Mouse (Mus musculus) right cerebral cortex, adult 2 months (tissue): ENCODE data around the gene Vps52.
"Not testable (repeated sequence)": the region's sequence is repeated elsewhere in the genome, so short reads cannot be mapped to it uniquely, and the experiment has no call there.

Source experiments
- DNase-seq, 2 experiments: peaks; one replicate each; pipeline ENCODE4 v3.0.0; 2021 to 2022; ENCODE audit warnings: low spot score in 2 of 2

Vps52 gene

DNA sequence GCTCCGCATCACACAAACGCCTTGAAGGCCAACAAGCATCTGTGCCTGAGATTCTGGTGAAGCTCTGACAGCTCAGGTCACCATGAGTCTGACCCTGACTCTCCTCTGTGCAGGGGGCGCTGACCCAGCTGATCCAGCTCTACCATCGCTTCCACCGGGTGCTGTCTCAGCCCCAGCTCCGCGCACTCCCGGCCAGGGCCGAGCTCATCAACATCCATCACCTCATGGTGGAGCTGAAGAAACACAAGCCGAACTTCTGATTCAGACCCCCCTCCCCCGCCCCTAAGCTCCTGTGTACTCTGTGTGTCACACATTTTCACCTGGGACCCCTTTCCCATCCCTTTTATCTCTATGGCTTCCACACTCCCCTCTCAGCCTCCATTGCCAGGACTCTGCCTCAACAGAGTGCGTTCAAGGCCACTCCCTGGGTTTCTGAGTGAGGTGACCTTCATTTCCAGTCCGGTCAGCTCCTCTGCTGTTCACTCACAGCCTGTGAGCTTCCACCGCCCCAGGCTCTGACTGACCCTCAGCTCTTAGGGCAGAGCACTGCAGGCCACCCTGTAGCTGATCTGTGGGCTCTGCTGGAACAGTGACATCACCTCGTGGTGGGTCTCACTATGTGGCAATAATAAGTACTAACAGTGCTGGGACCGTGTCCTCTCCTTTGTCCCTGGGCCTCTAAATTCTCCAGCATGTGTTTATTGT lies 10.4 kb downstream of the Vps52 start:
- no peak for DNase-seq

DNA sequence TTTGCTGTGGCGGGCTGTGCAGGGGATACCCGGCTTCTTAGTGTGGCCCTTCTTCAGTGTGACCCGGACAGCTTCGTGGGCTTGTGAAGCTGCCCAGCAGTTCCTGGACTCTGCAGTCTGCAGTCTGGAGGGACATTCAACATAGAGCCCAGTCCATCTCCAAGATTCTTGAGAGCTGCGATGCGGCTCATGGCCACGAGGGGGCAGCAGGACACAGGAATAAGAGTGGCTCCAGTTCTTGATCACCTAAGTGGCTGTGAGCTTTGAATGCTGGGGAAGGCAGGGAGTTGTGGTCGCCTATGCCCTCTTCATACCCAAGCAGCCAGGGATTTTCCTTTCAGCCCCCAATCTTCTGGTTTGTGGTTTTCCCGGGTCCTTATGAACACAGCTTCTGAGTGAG lies 12.9 kb downstream of the Vps52 start:
- DNase-seq: peak; percentile 77 to 81

DNA sequence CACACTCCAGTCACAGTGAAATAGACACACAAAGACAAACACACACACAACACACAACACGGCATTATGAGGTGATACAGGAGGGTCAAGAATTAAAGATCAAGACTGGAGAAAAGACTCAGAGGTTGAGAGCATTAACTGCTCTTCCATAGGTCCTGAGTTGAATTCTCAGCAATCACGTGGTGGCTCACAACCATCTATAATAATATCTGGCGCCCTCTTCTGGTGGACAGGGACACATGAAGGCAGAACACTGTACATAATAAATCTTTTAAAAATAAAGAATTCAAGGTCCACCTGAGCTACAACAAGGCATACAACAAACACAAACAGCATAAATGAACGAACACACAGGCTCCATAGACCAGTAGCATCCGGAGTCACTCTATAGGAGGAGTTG lies 13.3 kb downstream of the Vps52 start:
- DNase-seq: no peak

DNA sequence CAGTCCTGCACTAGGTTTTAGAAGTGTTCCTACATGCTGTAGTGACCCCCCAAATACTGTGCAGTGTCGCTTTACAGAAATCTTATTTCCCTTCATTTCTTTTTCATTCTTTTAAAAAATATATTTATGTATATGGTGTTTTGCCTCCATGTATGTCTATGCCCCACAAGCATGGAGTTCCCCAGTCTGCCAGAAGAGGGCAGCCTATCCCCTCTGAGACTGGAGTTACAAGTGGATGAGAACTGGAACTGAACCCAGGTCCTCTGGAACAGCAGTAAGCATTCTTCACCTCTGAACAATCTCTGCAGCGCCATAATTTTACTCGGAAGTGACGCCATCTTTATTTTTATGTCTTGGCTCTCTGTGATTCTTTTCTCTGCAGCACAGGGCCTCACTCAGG lies 13.8 kb downstream of the Vps52 start:
- no peak for DNase-seq

DNA sequence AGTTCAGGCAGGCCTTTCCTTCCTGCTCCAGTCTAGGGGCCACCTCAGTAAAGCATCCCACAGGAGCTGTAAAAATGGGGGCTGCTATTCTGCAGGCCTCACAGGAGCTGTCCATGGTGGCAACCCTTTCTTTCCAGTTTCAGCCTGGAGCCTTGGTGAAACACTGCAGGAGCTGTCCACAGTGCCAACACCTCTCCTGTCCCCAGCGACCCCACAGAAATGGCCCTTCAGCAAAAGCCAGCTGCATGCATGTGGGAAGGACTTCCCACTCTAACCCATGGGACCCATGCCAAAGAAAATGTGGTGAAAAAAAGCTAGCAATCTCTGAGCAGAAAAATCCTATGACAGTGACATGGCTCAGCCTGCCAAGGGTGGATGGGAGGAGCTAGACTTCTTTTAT lies 17.1 kb downstream of the Vps52 start:
- DNase-seq: no peak

DNA sequence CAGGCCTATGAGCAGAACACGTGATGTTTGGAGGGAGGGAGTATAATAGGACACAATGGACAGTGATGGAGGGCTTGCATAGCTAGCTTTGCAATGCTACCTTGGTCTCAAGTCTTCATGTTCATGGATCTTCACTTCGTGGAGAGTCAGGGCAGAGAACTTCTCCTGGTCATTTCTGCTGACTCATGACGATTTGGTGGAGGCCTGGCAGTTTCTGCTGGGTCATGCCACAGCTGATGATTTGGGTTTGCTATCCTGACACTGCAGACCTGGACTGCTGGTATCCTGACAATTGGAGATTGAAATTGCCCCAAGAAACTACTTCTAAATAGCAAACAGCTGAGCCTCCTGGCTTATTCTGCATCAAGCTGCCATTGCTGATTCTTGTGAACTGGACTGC lies 18.0 kb downstream of the Vps52 start:
- no peak for DNase-seq

DNA sequence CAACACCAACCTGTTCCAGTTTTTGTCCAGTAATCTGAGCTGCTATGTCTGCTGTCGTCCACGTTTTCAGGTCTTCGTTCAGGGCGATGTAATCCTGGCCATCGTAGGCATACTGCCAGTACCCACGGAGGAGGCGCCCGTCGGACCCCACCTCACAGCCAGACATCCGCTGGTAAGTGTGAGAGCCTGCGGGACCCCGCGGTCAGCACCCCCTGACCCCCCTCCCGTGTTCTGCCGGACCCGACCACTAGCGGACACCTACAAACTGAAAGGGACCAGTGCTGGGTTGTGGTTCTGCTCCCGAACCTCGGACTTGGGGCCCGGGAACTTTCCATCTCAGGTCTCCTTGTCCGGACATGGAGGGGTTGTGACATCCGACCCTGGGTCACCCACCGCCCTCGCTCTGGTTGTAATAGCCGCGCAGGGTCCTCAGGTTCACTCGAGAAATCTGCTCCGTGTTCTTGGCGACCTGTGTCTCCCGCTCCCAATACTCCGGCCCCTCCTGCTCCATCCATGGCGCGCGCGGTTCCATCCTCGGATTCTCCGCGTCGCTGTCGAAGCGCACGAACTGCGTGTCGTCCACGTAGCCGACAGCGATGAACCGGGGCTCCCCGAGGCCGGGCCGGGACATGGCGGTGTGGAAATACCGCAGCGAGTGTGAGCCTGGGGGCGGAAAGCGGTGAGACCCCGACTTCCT lies 22.4 kb downstream of the Vps52 start:
- DNase-seq: no peak

DNA sequence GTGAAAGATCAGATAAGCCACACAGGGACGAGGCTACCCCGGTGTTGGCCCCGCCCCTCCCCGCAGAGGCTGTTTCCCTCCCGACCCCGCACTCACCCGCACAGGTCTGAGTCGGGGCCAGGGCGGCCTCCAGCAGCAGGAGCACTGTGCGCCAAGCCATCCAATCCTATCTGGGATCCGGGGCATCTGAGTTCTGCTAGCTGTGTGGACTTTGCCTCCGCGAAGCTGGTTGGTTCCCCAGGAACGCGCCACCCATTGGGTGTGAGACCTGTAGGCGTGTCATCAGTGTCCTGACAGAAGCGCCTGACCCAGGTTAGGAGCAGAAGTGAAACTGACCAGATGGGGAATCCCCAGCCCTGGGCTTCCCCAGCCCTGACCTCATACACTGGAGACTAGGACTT lies 23.0 kb downstream of the Vps52 start:
- DNase-seq: peak in 1 of 2 experiments; percentile 32

DNA sequence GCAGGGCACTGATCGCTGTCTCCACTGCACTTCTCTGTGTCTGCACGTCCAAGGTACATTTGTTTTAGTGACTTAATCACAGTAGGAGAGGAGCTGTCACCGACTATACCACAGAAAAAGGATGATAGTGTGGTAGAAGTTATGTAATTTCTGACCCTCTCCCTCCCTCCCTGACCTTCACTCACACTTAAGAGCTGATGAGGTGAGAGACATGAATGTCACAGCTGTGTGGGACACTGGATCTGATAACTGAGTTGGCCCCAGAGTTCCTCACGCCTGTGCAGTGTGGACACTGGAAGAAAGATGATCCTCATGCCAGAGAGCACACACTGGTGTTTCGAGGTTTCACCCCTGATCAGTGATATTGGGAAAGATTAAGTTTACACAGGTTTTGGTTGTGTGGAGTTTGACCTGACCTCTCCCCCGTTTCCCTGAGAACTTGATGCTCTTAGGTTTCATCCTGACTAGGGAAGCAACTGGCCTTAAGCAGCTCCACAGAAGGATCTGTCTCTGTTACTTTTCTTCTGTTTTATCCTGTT lies 24.0 kb downstream of the Vps52 start:
- no peak for DNase-seq

DNA sequence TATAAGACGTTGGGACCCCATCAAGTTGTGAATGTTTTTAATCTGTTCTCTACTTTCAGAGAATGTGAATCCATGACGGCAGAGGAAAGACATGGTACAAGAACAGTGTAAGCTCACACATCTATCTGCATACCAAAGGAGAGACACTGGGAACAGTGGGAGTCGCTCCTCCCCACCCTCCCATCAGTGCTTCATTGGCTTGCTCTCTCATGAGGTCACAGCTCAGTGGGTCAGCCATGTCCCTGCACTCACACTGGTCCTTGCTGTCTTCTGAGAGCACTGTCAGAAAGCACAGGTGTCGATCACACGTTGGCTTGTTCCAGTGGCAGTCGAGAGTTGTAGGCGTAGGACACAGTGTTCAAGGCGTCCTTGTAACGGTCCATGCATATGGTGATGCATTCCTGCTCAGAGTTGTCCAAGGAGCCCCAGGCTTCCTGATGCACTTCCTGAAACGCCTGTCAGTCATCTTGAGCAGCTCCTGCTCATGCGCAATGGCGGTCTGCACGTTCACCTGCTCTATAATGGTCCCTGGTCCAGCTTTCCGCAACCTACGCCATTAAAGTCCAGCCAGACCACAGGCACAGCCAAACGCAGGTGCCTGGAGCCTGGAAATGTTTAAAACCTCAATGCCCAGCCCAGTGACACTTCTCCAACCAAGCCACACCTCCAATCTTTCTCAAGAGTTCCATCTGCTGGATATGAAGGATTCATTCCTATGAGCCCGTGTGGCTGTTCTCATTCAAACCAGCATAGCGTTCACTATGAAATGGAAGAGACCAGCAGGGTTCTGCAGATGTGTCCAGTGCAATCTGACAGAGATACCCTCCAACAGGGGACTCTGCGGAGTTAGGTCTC lies 24.8 kb downstream of the Vps52 start:
- DNase-seq: no peak

DNA sequence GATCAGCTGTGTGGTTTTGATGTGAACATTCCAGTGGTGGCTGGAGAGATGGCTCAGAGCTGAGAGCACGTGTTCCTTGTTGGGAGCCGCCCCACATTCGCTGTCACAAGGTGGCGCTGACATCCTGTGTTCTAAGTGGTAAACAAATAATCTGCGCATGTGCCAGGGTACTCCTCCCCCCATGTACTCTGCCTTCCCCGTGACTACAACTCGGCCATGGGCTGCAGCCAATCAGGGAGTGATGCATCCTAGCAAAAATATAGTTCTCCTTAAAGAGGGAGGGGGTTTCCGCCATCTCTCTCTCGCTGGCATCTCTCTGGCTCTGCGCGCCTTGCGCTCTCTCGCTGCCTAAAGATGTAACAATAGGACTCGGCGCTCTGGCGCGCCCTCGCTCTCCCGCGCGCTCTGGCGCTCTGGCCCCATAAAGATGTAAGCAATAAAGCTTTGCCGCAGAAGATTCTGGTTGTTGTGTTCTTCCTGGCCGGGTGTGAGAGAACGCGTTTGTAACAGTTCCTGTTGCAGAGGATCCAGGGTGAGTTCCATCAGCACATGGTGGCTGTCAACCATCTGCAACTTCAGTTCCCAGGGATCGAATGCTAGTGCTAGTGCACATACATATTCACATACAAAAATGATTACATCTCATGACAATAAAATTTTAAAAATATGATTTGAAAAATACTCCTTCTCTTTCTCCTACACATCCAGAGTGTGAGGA lies 25.7 kb downstream of the Vps52 start:
- DNase-seq: peak; percentile 85 to 93

DNA sequence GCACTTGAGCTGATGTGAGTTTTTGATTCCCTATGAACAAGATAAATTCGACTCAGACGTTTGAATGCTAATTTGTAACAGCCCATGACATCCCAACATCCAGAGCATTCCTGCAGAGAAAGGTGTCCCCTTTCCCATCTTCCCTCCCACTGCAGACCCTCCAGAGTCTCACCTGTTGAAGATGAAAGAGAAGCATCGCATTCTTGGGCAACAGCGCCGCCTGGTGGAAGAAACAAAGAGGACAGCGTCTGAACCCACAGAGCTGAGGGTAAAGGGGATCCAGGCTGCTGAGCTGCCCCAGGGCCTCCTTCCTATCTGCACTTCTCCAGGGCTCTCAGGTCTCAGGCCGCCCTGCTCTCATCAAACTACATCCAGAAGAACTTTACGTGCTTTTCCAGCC lies 26.5 kb downstream of the Vps52 start:
- DNase-seq: peak; percentile 44 to 55

DNA sequence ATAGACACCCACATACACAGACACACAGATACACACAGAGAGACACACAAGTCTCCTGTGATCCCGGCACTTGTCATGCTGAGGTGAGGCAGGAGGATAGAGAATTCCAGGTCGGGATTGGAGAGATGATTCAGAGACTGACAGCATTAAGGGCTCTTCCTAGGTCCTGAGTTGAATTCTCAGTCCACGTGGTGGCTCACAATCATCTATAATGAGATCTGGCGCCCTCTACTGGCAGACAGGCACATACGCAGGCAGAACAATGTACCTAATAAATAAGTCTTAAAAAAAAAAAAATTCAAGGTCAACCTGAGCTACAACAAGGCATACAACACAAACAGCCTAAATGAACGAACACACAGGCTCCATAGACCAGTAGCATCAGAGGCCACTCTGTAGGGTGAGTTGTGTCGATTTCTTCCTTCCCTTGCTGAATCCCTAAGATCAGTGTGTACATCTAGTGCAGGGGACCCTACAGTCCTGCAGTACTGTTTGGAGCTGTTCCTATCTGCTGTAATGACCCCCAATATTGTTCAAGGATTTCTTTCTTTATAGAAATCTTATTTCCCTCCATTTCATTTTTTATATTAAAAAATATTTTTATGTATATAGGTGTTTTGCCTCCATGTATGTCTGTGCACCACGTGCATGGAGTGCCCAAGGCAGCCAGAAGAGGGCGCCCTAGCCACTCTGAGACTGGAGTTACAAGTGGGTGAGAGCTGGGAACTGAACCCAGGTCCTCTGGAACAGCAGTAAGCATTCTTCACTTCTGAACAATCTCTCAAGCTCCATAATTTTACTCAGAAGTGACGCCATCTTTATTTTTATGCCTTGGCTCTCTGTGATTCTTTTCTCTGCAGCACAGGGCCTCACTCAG lies 36.4 kb downstream of the Vps52 start:
- DNase-seq: peak; percentile 14 to 34

DNA sequence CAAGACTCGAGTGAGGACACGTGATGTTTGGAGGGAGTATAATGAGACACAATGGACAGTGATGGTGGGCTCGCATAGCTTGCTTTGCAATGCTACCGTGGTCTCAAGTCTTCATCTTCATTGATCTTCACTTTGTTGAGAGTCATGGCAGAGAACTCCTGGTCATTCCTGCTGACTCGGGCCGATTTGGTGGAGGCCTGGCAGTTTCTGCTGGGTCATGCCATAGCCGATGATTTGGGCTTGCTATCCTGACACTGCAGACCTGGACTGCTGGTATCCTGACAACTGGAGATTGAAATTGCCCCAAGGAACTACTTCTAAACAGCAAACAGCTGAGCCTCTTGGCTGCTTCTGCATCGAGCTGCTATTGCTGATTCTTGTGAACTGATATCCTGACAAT lies 39.3 kb downstream of the Vps52 start:
- DNase-seq: no peak

DNA sequence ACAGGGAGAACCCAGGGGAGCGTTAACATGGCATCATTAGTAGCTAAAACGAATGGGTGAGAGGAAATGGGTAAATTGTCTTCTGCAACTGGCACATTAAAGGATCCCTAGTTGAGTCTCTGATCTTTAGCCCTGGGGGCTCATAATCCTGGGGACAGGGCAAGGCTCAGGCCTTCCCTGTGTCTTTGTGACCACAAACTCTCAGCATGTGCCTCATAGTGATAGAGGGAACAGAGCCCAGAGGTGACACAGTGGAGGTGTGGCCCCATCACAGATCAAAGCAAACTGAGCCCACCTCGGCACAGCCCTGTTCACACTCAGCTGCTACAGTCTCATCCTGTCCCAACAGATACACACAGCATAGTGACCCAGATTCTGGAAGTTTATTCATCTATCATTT lies 40.0 kb downstream of the Vps52 start:
- DNase-seq: no peak

DNA sequence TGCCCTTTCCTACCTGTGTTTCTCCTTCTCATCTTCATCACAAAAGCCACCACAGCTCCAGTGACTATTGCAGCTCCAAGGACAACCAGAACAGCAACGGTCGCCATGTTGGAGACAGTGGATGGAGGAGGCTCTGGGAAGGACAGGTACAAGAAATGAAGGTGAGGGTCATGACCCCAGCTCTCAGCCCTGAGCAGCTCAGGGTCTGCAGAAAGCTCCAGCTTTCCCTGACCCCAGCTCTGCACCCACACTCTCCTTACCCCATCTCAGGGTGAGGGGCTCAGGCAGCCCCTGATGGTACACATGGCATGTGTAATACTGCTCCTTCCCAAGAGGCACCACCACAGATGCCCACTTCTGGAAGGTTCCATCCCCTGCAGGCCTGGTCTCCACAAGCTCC lies 41.4 kb downstream of the Vps52 start:
- not testable (repeated sequence) for DNase-seq

DNA sequence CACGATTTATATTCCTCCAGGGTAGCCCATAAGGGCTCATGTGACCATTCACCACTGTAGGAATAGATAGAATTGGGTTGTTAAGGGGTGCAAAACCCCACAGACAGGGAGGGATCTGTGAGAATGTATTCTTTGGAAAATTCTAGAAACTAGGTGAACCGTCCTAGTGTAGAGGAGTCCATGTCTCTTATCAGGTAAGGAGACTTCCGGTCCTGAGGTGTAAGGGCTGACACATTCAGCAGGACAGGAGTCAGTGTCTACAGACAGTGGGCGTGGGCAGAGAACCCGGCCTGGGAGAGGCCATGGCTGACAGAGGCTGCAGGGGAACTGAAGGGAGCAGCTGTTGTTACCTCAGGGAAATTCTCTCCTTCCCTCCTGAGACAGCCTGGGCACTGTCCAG lies 43.1 kb downstream of the Vps52 start:
- DNase-seq: not testable (repeated sequence)

DNA sequence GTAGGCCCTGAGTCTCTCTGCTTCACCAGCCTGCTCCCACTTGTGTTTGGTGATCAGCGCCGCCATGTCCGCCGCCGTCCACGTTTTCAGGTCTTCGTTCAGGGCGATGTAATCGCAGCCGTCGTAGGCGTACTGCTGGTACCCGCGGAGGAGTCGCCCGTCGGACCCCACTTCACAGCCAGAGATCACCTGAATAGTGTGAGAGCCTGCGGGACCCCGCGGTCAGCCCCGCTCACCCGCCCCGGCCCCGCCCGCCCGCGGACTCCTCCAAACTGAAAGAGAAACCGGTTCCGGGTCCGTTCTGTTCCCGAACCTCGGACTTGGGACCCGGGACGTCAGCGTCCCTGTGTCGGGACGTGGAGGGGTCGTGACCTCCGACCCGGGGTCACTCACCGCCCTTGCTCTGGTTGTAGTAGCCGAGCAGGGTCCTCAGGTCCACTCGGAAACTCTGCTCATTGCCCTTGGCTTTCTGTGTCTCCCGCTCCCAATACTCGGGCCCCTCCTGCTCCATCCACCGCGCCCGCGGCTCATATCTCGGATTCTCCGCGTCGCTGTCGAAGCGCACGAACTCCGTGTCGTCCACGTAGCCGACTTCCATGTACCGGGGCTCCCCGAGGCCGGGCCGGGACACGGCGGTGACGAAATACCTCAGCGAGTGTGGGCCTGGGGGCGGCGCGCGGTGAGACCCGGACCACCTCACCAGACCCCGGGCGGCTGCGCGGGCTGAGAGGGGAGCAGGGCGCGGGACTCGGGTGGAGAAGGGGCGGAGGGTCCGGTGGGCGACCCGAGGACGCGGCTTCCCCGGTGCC lies 43.9 kb downstream of the Vps52 start:
- no peak for DNase-seq

DNA sequence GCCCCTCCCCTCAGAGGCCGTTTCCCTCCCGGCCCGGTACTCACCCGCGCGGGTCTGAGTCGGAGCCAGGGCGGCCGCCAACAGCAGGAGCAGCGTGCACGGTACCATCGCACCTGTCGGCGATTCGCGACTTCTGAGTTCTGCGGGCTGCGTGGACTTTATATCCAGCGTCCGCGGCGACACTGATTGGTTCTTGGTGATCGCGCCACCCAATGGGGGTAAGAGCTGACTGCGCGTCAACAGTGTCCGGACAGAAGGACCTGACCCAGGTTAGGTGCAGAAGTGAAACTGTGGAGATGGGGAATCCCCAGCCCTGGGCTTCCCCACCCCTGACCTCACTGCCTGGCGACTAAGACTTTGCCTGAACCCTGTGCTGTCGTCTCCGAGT lies 44.5 kb downstream of the Vps52 start, which contains the start of gene H2-K1:
Gene H2-K1, minus strand, starts transcription at position 198 of the 388 bp plus-strand sequence.
- peak; percentile 57 to 76 for DNase-seq

DNA sequence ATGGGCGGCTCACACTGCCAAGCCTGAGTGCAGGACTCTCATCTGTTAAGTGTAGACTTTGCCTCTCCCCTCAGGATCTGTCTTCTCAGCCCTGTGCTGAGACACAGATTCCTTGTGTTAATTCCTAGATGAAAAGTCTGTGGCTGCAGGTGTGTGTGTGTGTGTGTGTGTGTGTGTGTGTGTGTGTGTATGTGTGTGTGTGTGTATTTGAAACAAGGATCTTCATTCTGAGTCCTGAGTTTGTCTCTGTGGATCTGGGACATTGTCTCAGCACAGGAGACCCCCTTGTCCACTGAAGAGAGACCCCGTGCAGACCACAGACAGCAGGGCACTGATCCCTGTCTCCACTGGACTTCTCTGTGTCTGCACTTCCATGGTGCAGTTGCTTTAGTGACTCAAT lies 45.2 kb downstream of the Vps52 start:
- DNase-seq: not testable (repeated sequence)
